Mouse (Mus musculus): ENCODE measurements at regions not wholly inside any gene's neighbourhood (a gene's known extent, or its start where the extent isn't known, plus 50 kb on each side); places are given as distances from the start of the nearest gene placed in this dataset.

GRCm38 (mm10) chr1:146231487-146232466 lies 262.8 kb upstream of the Brinp3 start:
- TF ChIP-seq POLR2A (IDR thresholded peaks at IDR 0.05; ENCODE audit: insufficient read length, low read depth) (no peak), TCF3 (IDR thresholded peaks at IDR 0.05; ENCODE audit: insufficient read length, low read depth) (no peak), POLR2AphosphoS2 (IDR thresholded peaks at IDR 0.05; ENCODE audit: insufficient read length, low read depth) (no peak), USF1 (IDR thresholded peaks at IDR 0.05; ENCODE audit: low read depth) (no peak), TCF12 (IDR thresholded peaks at IDR 0.05; ENCODE audit: insufficient read depth, poor library complexity, severe bottlenecking) (no peak), E2F4 (IDR thresholded peaks at IDR 0.05; ENCODE audit: insufficient read depth) (no peak), MYOG (IDR thresholded peaks at IDR 0.05; ENCODE audit: control insufficient read depth in 1 of 3, insufficient read depth in 1 of 3, insufficient read length in 2 of 3, low read depth in 2 of 3) (no peak), MYOD1 (IDR thresholded peaks at IDR 0.05; ENCODE audit: control insufficient read depth in 1 of 3, insufficient read length in 2 of 3, low read depth in 2 of 3) (no peak), MAX (IDR thresholded peaks at IDR 0.05; ENCODE audit: low read depth) (no peak), CEBPB (IDR thresholded peaks at IDR 0.05; ENCODE audit: insufficient read depth, poor library complexity, severe bottlenecking) (no peak), SRF (IDR thresholded peaks at IDR 0.05; ENCODE audit: control insufficient read depth, insufficient read length, low read depth) (no peak)
